In genomic region chrX:70582344-70582743, GRCm38 (mm10) we compare ENCODE assay signal across 8 mouse cellular contexts.
DNase-seq lines count a peak whose midpoint lies in the region; ATAC-seq and TF ChIP-seq lines count a peak whose summit lies in the region.
"Not testable (repeated sequence)": the region's sequence is repeated elsewhere in the genome, so short reads cannot be mapped to it uniquely, and the experiment has no call there.

No protein-coding gene starts in this region.

- peak; percentile 70; the same call in 1 of the 2 replicates for ATAC-seq in forebrain, postnatal 0 days
- ATAC-seq in hindbrain, embryonic 13.5 days (ENCODE audit: low FRiP score) = 0 out of 2 replicates have a peak, but pooled peaks have one; percentile 54
- not testable (repeated sequence) for ATAC-seq in lung, postnatal 0 days

- H3K4me2 ChIP-seq in forebrain, postnatal 0 days (ENCODE audit: low read depth); hindbrain, embryonic 13.5 days; lung, postnatal 0 days (replicated peaks; ENCODE audit: low read depth, low read length): not testable (repeated sequence)

- not testable (repeated sequence) for H3K27me3 ChIP-seq in forebrain, postnatal 0 days (ENCODE audit: insufficient read depth, low read length); hindbrain, embryonic 13.5 days; lung, postnatal 0 days (replicated peaks; ENCODE audit: insufficient read depth, low read length)

- 19% methylated on average over 2 of the region's 2 CpGs for WGBS in forebrain, postnatal 0 days
- 18% methylated on average over 2 of the region's 2 CpGs for WGBS in hindbrain, embryonic 13.5 days
- 18% methylated on average over 2 of the region's 2 CpGs for WGBS in lung, postnatal 0 days

- H3K27ac ChIP-seq in forebrain, postnatal 0 days (ENCODE audit: low read depth, low read length); hindbrain, embryonic 13.5 days; layer of hippocampus, adult 2 months; lung, postnatal 0 days (ENCODE audit: low read length): not testable (repeated sequence)

- H3K4me1 ChIP-seq in forebrain, postnatal 0 days (ENCODE audit: insufficient read depth); hindbrain, embryonic 13.5 days (replicated peaks); lung, postnatal 0 days (ENCODE audit: insufficient read depth, low read depth, low read length): not testable (repeated sequence)

- H3K9me3 ChIP-seq in forebrain, postnatal 0 days (ENCODE audit: low read length); hindbrain, embryonic 13.5 days; lung, postnatal 0 days (ENCODE audit: low read length): not testable (repeated sequence)

- TF ChIP-seq EP300 in lung, postnatal 0 days (IDR thresholded peaks at IDR 0.05) = not testable (repeated sequence)

- DNase-seq in R1 (ENCODE audit: low read depth, low spot score) = peak; percentile 44
- DNase-seq in cerebellum, postnatal 10 days = peak; percentile 50 to 63
- peak; percentile 66 for DNase-seq in forebrain, postnatal 0 days
- DNase-seq in layer of hippocampus, adult 2 months (ENCODE audit: low spot score in 2 of 2) = peak; percentile 32
- peak; percentile 55 for DNase-seq in lung, postnatal 0 days (ENCODE audit: low spot score)
- DNase-seq in retina, adult 2 months (ENCODE audit: low read depth, low spot score) = peak; percentile 9
- DNase-seq in yolk sac, embryonic 10.5 days (ENCODE audit: low spot score) = peak; percentile 3

- H3K4me3 ChIP-seq in forebrain, postnatal 0 days (ENCODE audit: low read depth, low read length); hindbrain, embryonic 13.5 days; layer of hippocampus, adult 2 months; lung, postnatal 0 days (ENCODE audit: low read depth, low read length): not testable (repeated sequence)

- H3K9ac ChIP-seq in forebrain, postnatal 0 days; hindbrain, embryonic 13.5 days; lung, postnatal 0 days (replicated peaks; ENCODE audit: low read depth): not testable (repeated sequence)

- TF ChIP-seq CTCF in forebrain, postnatal 0 days (IDR thresholded peaks at IDR 0.05; ENCODE audit: low read depth) = peak; percentile 82
- peak; percentile 82 for TF ChIP-seq CTCF in layer of hippocampus, adult 2 months (conservative IDR thresholded peaks at IDR 0.05)
- peak; percentile 80 for TF ChIP-seq CTCF in lung, postnatal 0 days (IDR thresholded peaks at IDR 0.05)

- H3K36me3 ChIP-seq in forebrain, postnatal 0 days (ENCODE audit: insufficient read depth); hindbrain, embryonic 13.5 days; lung, postnatal 0 days (ENCODE audit: insufficient read depth, low read length): not testable (repeated sequence)

Comparison
In these comparisons a context has a peak if more than half of its experiments do, and no peak if none do; other contexts are left out.
1. DNase-seq: peak in every context shown above with its lines; median percentile 66 in forebrain, postnatal 0 days; 56 in cerebellum, postnatal 10 days; 55 in lung, postnatal 0 days; 44 in R1; 32 in layer of hippocampus, adult 2 months; 9 in retina, adult 2 months; 3 in yolk sac, embryonic 10.5 days.